12 mouse cellular contexts compared by ENCODE assay signal in genomic region chr5:69145827-69146226, GRCm38 (mm10).
"Had no signal": no experiment of that assay in that cellular context is flagged by ENCODE, and none has a peak within 500 bp of the region (broad histone marks: within the 10 kb centered on the region; RNA-seq: fewer than 3 reads in every experiment).

No protein-coding gene starts in this region.

- DNase-seq: retina, postnatal 1 day; right cerebral cortex, adult 18-20 months; right cerebral cortex, postnatal 14 days; right cerebral cortex, postnatal 25 days; right cerebral cortex, postnatal 4 days; spleen, adult 18-20 months; thymus, adult 18-20 months; thymus, adult 2 months; thymus, postnatal 14 days; thymus, postnatal 25 days; thymus, postnatal 36 days; thymus, postnatal 4 days had no signal
